Mouse (Mus musculus): ENCODE data around the gene St7.

- TF ChIP-seq CTCF (IDR thresholded peaks at IDR 0.05; ENCODE audit: borderline replicate concordance, insufficient read depth, low read depth, low read length) (no peak), POLR2A (IDR thresholded peaks at IDR 0.05; ENCODE audit: borderline replicate concordance, insufficient read depth, low read length) (no peak)
These were observed 95.1 kb downstream of the St7 start for GRCm38 (mm10) chr6:17787810-17788209.
